Mouse (Mus musculus): ENCODE measurements around the gene Smoc2. TPM values are rescaled to one million over a fixed set of nuclear protein-coding genes. Genes with fewer than 3 reads are reported as not detected.

Smoc2 gene
- polyA plus RNA-seq (2015; fragmentation: Nextera tagmentation; extraction: Ambion mirVana), result 122 and 132 TPM in 2 replicates

DNA sequence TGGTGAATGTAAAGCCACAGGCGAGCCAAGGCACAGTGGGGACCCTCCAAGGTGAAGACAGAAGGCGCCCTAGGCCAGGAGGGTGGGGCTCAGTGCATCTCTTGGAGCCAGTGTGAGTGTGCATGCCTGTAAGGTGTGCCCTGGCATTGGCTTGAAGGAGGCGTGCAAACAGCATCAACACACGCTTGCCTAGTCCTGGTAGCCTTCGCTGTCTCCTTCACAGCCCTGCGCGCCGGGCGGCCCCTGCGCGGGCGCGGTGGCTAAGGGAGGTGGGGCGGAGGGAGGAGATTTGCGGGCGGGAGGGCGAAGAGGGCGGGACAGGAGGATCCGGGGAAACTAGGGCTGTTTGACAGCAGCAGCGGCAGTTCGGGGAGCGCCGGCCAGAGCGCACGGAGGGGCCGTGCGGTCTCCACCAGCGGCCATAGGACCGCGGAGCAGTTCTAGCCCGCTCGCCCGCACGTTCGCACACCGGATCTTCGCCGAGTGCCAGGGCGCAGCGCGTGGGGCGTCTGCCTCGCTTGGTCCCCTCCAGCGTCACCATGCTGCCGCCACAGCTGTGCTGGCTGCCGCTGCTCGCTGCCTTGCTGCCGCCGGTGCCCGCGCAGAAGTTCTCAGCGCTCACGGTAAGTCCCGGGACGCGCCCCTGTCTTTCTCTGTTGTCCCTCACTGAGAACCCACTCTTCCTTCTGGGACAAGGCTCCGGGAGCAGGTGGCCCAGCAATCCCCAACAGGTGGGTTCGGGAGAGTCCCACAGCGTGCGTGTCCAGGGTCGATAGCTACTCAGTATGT, at the start of gene Smoc2:
TSS of gene Smoc2 (plus strand) at position 330 of the 789 bp plus-strand sequence.
- 0 out of 2 replicates have a peak within 1 kb of the TSS, but pooled peaks have one; percentile 40 for H3K27ac ChIP-seq

DNA sequence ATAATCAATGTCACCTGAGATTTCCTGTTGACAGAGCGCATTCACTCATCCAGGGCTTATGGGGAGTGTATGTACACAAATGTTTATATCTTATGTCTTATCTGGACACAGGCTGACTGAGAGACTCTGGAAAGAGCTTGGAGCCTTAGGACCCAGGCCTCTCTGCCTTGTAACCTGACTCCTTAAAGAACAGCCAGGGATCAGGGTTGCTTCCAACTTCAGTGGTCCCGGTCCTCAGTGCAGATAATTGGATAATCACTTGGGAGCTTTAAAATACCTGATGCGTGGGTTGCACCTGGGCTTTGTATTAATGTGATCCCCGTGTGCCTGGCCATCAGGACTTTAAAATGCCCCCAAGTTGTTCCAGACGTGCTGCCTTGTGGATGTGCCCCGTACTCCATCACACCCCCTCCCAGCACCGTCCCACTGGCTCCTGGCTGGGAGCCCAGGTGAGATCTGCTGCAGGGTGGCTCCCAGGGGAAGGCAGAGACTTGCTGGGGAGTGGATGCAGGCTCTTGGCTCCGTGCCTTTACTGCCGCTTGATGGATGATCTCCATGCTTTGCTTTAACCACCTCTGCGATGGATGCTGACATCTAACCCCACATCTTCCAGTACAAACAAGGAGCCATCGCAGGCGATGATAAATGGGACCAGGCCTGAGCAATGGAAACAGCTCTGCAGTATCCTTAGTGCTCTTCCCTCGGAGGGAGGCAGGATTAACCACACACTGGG, 48.4 kb upstream of the Smoc2 start:
- H3K4me3 ChIP-seq (replicated peaks), result no peak overlapping the region
- H3K9me3 ChIP-seq, result no peaks in the 10 kb centered on the region
- H3K9ac ChIP-seq, result no peak overlapping the region
- H3K4me2 ChIP-seq (replicated peaks), result no peak overlapping the region
- no peaks in the 10 kb centered on the region for H3K36me3 ChIP-seq
- peak overlapping the region; percentile 49 for H3K27ac ChIP-seq
- H3K4me1 ChIP-seq (replicated peaks), result peaks cover 25% of the 10 kb centered on the region
- no peaks in the 10 kb centered on the region for H3K27me3 ChIP-seq (replicated peaks)
- 0 out of 2 replicates have a peak, but pooled peaks have one; percentile 4 for ATAC-seq
- 18% methylated on average over 13 of the region's 13 CpGs for WGBS

More for the DNA sequence above, at the start of gene Smoc2:
- Histone ChIP-seq H3K27me3 (replicated peaks) (peaks cover 33% of the 10 kb centered on the region), H3K4me2 (replicated peaks) (peak within 1 kb of the TSS; percentile 98), H3K9ac (peak within 1 kb of the TSS; percentile 55), H3K36me3 (no peaks in the 10 kb centered on the region), H3K4me3 (replicated peaks) (peak within 1 kb of the TSS; percentile 65), H3K9me3 (no peaks in the 10 kb centered on the region), H3K4me1 (replicated peaks) (peaks cover 16% of the 10 kb centered on the region; the same call in 1 of the 2 replicates)
- 1% methylated on average over 57 of the region's 61 CpGs for WGBS
- ATAC-seq, result peak; percentile 92

DNA sequence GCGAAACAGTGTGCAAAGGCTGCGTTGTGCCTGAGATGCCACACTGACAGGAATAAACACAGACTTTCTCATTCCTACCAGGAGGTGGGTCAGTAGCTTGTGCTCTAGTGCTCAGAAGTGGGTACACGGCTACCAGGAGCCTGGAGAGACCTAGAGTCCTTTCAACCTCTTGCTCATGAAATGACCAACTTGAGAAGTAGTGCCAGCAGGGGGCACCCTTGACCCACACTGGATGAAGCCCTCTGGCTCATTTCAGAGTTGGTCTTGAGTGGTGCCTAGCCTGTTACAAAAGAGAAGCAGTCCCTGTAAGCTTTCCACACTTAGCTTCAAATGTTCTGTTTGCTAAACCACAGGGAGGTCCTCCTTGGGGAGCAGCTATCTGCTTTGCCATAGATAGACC, 46.7 kb upstream of the Smoc2 start:
- Histone ChIP-seq H3K27ac (peak overlapping the region; percentile 44; the same call in 1 of the 2 replicates), H3K27me3 (replicated peaks) (no peaks in the 10 kb centered on the region), H3K9me3 (no peaks in the 10 kb centered on the region), H3K4me2 (replicated peaks) (no peak overlapping the region), H3K4me1 (replicated peaks) (peaks cover 17% of the 10 kb centered on the region), H3K4me3 (replicated peaks) (no peak overlapping the region), H3K9ac (no peak overlapping the region), H3K36me3 (no peaks in the 10 kb centered on the region)
- no peak for ATAC-seq
- WGBS, result 45% methylated on average over 3 of the region's 3 CpGs

DNA sequence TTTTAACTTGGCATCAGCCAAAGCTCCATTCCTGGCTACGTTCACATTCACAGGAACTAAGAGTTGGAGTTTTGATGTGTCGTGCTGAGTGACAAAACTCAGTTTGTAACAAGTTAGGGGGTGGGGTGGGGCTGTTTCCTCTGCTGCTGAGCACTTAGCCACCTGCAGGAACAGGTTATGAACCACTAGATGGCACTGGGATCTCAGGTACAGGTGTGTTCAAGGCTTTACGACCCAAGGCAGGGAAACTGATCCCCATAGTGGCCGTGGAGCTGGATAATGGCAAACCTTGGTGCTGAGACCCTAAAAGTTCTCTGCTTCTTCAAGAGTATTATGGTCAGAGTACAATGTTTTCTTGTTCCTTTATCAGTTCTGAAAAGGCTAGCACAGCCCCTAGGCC, 45.6 kb upstream of the Smoc2 start:
- Histone ChIP-seq H3K4me1 (replicated peaks) (peaks cover 15% of the 10 kb centered on the region; the same call in 1 of the 2 replicates), H3K4me3 (replicated peaks) (no peak overlapping the region), H3K9ac (no peak overlapping the region), H3K4me2 (replicated peaks) (no peak overlapping the region), H3K9me3 (no peaks in the 10 kb centered on the region), H3K27ac (no peak overlapping the region), H3K27me3 (replicated peaks) (no peaks in the 10 kb centered on the region), H3K36me3 (no peaks in the 10 kb centered on the region)
- no peak for ATAC-seq
- WGBS, result 51% methylated on average over 4 of the region's 4 CpGs

DNA sequence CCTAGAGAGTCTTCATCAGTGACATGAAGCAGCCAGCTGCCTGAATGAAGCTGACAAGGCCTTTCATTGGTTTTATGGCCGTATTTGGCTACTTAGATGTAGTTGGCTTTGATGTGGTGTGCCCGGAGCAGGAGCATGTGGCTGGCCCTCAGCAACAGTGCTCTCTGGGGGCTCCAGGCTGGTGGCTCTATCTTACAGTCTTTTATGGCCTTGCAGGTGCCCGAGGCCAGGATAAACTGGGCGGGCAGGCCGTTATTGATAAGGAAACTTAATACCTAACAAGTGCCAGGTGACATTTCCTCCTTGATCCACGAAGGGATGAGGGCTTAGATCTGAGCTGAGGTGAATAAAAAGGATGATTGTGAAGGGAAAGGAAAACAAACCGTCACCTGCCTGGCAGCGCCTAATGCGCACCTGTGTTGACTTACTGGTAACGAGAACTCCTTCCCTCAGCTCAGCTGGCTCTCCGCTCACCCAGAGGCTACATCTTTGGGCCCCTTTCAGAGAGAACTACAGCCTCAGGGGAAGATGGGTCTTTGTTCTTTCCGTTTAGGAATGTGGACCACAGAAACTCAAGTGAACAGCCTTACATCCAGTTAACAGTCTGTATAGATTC, 44.4 kb upstream of the Smoc2 start:
- H3K4me2 ChIP-seq (replicated peaks), result no peak overlapping the region
- WGBS, result 57% methylated on average over 12 of the region's 12 CpGs
- H3K27ac ChIP-seq, result no peak overlapping the region
- no peaks in the 10 kb centered on the region for H3K9me3 ChIP-seq
- no peaks in the 10 kb centered on the region for H3K27me3 ChIP-seq (replicated peaks)
- H3K4me3 ChIP-seq (replicated peaks), result no peak overlapping the region
- peak; percentile 76 for ATAC-seq
- no peaks in the 10 kb centered on the region for H3K36me3 ChIP-seq
- peaks cover 15% of the 10 kb centered on the region; the same call in 1 of the 2 replicates for H3K4me1 ChIP-seq (replicated peaks)
- H3K9ac ChIP-seq, result no peak overlapping the region

DNA sequence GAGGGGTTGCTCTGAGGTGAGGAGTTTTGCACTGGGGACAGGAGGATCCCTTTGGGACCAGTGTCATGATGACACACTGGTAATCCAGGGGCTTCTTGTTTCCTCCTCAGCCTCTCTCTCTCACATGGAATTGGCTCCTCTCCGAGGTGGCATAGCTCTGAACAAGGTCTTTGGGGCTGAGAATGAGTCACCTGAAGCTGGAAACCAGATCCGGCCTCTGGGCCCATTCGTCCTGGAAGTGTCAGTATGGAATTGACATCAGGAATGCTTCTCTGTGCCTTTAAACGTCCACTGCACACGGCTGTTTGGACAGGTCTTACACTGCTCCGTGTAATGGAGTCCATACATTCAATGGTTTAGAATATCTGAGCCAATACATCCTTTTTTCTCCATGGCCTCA, 42.2 kb upstream of the Smoc2 start:
- 0 out of 2 replicates have a peak, but pooled peaks cover 4% of the 10 kb centered on the region for H3K4me1 ChIP-seq (replicated peaks)
- no peaks in the 10 kb centered on the region for H3K36me3 ChIP-seq
- no peak overlapping the region for H3K27ac ChIP-seq
- no peaks in the 10 kb centered on the region for H3K9me3 ChIP-seq
- no peak for ATAC-seq
- no peaks in the 10 kb centered on the region for H3K27me3 ChIP-seq (replicated peaks)
- WGBS, result 44% methylated on average over 6 of the region's 6 CpGs
- H3K4me2 ChIP-seq (replicated peaks), result no peak overlapping the region
- no peak overlapping the region for H3K4me3 ChIP-seq (replicated peaks)
- no peak overlapping the region for H3K9ac ChIP-seq

DNA sequence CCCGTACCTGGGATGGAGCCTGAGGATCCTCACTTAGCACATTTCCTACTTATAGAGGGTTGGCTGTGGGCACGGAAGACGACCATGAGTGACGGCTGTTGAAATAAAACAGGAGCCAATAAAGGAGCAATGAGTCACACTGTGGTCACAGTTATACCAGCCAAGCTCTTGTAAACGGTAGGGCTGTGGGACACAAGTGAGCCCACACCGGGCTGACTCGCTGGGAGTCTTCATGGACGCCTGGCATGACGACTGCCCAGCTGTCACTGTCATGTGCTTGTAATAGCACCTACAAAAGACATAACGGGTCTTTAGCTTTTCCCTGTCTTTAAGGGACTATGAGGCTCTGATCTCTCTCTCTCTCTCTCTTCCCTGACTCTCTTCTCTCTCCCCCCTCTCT, 39.3 kb upstream of the Smoc2 start:
- no peaks in the 10 kb centered on the region for H3K9me3 ChIP-seq
- 0 out of 2 replicates have a peak, but pooled peaks cover 8% of the 10 kb centered on the region for H3K4me1 ChIP-seq (replicated peaks)
- WGBS, result 75% methylated on average over 10 of the region's 10 CpGs
- no peak for ATAC-seq
- H3K27ac ChIP-seq, result no peak overlapping the region
- H3K36me3 ChIP-seq, result no peaks in the 10 kb centered on the region
- no peak overlapping the region for H3K4me3 ChIP-seq (replicated peaks)
- H3K9ac ChIP-seq, result no peak overlapping the region
- H3K27me3 ChIP-seq (replicated peaks), result no peaks in the 10 kb centered on the region
- H3K4me2 ChIP-seq (replicated peaks), result no peak overlapping the region

DNA sequence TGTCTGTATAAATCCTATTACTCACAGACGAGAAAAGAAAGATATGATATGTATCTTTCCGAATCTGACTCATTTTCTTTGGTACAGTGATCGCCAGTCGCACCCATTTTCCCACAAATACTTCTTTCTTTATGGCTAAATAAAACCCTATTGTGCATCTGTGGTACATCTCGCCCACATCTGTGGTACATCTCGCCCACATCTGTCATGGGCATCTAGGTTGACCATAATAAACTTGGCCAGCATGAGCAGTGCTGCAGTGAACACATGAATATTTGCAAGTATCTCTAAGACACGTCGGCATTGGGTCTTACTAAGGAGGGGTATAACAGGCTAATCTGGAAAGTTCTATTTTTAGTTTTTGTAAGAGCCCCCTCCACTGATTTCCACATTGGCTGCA, 36.7 kb upstream of the Smoc2 start:
- Histone ChIP-seq H3K4me1 (replicated peaks) (peaks cover 15% of the 10 kb centered on the region; the same call in 1 of the 2 replicates), H3K27ac (no peak overlapping the region), H3K4me3 (replicated peaks) (no peak overlapping the region), H3K27me3 (replicated peaks) (no peaks in the 10 kb centered on the region), H3K4me2 (replicated peaks) (no peak overlapping the region), H3K9ac (no peak overlapping the region), H3K9me3 (no peaks in the 10 kb centered on the region), H3K36me3 (no peaks in the 10 kb centered on the region)
- ATAC-seq, result no peak
- WGBS, result 92% methylated on average over 8 of the region's 8 CpGs

DNA sequence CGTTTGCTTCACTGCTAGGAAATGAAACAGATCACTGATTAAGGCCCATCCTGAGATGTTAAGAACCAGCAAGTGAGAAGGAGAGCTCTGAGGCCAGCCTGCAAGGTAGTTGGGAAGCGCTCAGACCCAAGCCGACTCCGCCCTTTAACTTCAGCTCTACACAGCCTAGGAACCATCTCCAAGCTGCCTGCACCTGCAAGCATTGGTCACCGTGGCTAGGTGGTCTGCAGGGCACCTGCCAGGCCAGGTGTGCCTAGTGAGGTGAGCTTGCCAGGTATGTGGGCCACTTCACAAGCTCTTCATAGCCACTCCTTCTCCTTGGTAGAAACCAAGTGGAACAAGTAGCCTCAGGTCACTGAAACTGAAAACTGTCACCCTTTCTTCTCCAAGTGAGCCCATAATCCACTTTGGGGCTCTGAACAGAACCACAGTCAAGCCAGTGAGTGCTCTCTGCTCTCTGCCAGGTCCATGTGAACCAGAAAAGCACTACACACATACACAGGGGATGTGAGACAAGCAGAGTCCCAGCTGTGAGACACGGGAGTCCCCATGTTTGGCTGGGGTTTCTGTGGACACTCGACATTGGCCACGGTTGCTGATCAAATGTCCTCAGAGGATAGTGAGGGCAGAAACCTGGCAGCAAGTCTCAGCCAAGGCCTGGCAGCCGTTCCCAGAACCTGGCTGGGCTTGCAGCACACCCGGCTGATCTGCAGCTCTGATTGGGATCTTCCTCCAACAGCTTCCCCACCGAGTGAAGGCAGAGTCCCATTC, 34.9 kb upstream of the Smoc2 start:
- no peaks in the 10 kb centered on the region for H3K9me3 ChIP-seq
- no peaks in the 10 kb centered on the region for H3K36me3 ChIP-seq
- H3K4me1 ChIP-seq (replicated peaks), result peaks cover 15% of the 10 kb centered on the region; the same call in 1 of the 2 replicates
- H3K4me3 ChIP-seq (replicated peaks), result no peak overlapping the region
- ATAC-seq, result peak; percentile 32; the same call in 1 of the 2 replicates
- no peak overlapping the region for H3K4me2 ChIP-seq (replicated peaks)
- no peak overlapping the region for H3K9ac ChIP-seq
- WGBS, result 57% methylated on average over 11 of the region's 11 CpGs
- H3K27ac ChIP-seq, result peak overlapping the region; percentile 40
- no peaks in the 10 kb centered on the region for H3K27me3 ChIP-seq (replicated peaks)

DNA sequence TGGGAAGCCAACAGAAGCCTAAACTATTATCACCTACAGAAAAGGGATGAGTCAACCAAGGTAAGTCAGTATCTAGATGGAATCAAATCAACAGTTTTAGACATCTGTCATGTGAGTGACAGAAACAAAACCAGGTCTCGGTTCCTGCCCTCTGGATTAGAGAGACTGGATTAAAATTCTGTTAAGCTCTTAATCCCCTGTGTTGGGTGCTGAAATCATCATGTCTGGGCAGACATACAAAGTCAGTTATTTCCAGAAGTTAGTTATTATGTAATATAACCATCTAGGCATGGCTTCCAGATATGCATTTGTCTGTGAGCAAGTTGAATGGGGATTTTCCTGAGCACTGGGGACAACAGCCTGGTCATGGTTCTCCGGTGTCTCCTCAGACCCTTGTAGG, 33.0 kb upstream of the Smoc2 start:
- H3K4me3 ChIP-seq (replicated peaks), result no peak overlapping the region
- WGBS, result 91% methylated on average over 2 of the region's 2 CpGs
- no peak overlapping the region for H3K9ac ChIP-seq
- no peak overlapping the region for H3K4me2 ChIP-seq (replicated peaks)
- H3K27me3 ChIP-seq (replicated peaks), result no peaks in the 10 kb centered on the region
- ATAC-seq, result no peak
- no peak overlapping the region for H3K27ac ChIP-seq
- H3K9me3 ChIP-seq, result no peaks in the 10 kb centered on the region
- H3K36me3 ChIP-seq, result no peaks in the 10 kb centered on the region
- peaks cover 17% of the 10 kb centered on the region for H3K4me1 ChIP-seq (replicated peaks)

DNA sequence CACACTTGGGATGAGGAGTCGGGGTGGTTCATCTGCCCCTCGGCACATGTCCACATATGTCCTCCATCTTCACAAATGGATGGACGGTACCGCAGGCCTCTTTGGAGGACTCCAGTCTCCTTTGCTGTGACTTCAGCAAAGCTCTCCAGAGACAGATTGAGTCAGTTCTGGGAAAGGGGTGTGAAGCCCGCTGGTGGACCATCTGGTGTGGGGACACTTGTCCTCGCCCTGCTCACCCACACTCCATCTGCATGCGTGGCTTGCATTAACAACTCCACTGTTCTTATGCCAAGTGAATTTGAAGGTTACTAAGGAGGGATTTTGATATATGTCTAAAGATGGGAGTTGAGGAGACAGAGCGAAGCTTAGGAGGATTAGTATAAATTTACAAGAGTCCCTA, 31.4 kb upstream of the Smoc2 start:
- Histone ChIP-seq H3K27me3 (replicated peaks) (no peaks in the 10 kb centered on the region), H3K9me3 (no peaks in the 10 kb centered on the region), H3K9ac (no peak overlapping the region), H3K27ac (no peak overlapping the region), H3K4me2 (replicated peaks) (no peak overlapping the region), H3K4me3 (replicated peaks) (no peak overlapping the region), H3K36me3 (no peaks in the 10 kb centered on the region), H3K4me1 (replicated peaks) (peaks cover 22% of the 10 kb centered on the region)
- ATAC-seq, result no peak
- WGBS, result 88% methylated on average over 8 of the region's 8 CpGs
